Mouse (Mus musculus) adrenal gland, postnatal 36 days (tissue): ENCODE results near the gene Ccdc85b. TPM values are rescaled to one million over a fixed set of nuclear protein-coding genes. Genes with fewer than 3 reads are reported as not detected.

Experiments
- total RNA-seq, 2 experiments: library from RNA; stranded (reverse); gene quantifications; 2 replicates each; pipeline ENCODE4 v1.2.3; 2021

Ccdc85b gene
- total RNA-seq, 2 experiments from 2014 or later: 7.9 to 8.3 TPM

Other genes with a start within 250 kb of the Ccdc85b start
- 10 to 100 TPM; 15.6 to 23.6 TPM for gene Pacs1, start 184.8 kb downstream of the Ccdc85b start, total RNA-seq
- gene Sf3b2, start 162.4 kb downstream of the Ccdc85b start, total RNA-seq: 100 to 1,000 TPM; 165 to 171 TPM
- gene Gal3st3, start 159.6 kb downstream of the Ccdc85b start, total RNA-seq: not detected
- gene Catsper1, start 122.2 kb downstream of the Ccdc85b start, total RNA-seq: not detected
- gene Cst6, start 108.3 kb downstream of the Ccdc85b start, total RNA-seq: 1 to 10 TPM; 2.1 to 2.5 TPM
- gene Eif1ad, start 91.2 kb downstream of the Ccdc85b start, total RNA-seq: 10 to 100 TPM; 24.4 to 26.1 TPM
- gene Banf1, start 90.7 kb downstream of the Ccdc85b start, total RNA-seq: 100 to 1,000 TPM; 152 to 165 TPM
- 10 to 100 TPM; 79.1 to 86.5 TPM for gene Sart1, start 69.2 kb downstream of the Ccdc85b start, total RNA-seq
- gene Tsga10ip, start 55.4 kb downstream of the Ccdc85b start, total RNA-seq: not detected
- 100 to 1,000 TPM; 250 to 263 TPM for gene Drap1, start 32.9 kb downstream of the Ccdc85b start, total RNA-seq
- 10 to 100 TPM; 43.7 to 50.6 TPM for gene AI837181, start 32.8 kb downstream of the Ccdc85b start, total RNA-seq
- 1 to 10 TPM in 1 of 2 experiments, not detected in 1; 5.3 TPM for gene Fosl1, start 10.3 kb downstream of the Ccdc85b start, total RNA-seq
- gene Fibp, start 2.7 kb upstream of the Ccdc85b start, total RNA-seq: 10 to 100 TPM; 89.1 to 95.3 TPM
- under 1 TPM in 1 of 2 experiments, not detected in 1; 0.26 TPM for gene Ctsw, start 10.6 kb upstream of the Ccdc85b start, total RNA-seq
- gene Efemp2, start 16.1 kb upstream of the Ccdc85b start, total RNA-seq: 10 to 100 TPM; 50.2 to 87.9 TPM
- 10 to 100 TPM; 23.1 to 30.7 TPM for gene Mus81, start 30.5 kb upstream of the Ccdc85b start, total RNA-seq
- gene Cfl1, start 32.6 kb upstream of the Ccdc85b start, total RNA-seq: 100 to 1,000 TPM; 659 to 740 TPM
- 1 to 10 TPM; 1.0 to 1.5 TPM for gene 1700020D05Rik, start 45.9 kb upstream of the Ccdc85b start, total RNA-seq
- 10 to 100 TPM; 11.1 to 12.1 TPM for gene Snx32, start 52.6 kb upstream of the Ccdc85b start, total RNA-seq
- gene Ovol1, start 102.8 kb upstream of the Ccdc85b start, total RNA-seq: not detected
- 1 to 10 TPM; 7.8 to 8.3 TPM for gene Ap5b1, start 110.1 kb upstream of the Ccdc85b start, total RNA-seq
- 100 to 1,000 TPM; 124 to 139 TPM for gene Rnaseh2c, start 144.0 kb upstream of the Ccdc85b start, total RNA-seq
- 10 to 100 TPM; 66.2 to 68.2 TPM for gene Kat5, start 152.3 kb upstream of the Ccdc85b start, total RNA-seq
- gene Rela, start 179.6 kb upstream of the Ccdc85b start, total RNA-seq: 10 to 100 TPM; 85.7 to 86.4 TPM
- gene Sipa1, start 205.8 kb upstream of the Ccdc85b start, total RNA-seq: 10 to 100 TPM; 40.5 to 57.2 TPM
- gene Map3k11, start 230.8 kb upstream of the Ccdc85b start, total RNA-seq: 10 to 100 TPM; 44.7 to 45.8 TPM
- 100 to 1,000 TPM in 1 of 2 experiments, 10 to 100 TPM in 1; 89.5 to 108 TPM for gene Pcnx3, start 231.0 kb upstream of the Ccdc85b start, total RNA-seq
- not detected for gene Kcnk7, start 246.5 kb upstream of the Ccdc85b start, total RNA-seq